Mouse (Mus musculus) spleen, adult 2 months (tissue): ENCODE data around the gene Kalrn.

ENCODE experiments used
- CTCF ChIP-seq: fragments of 200-500 bp; IDR thresholded peaks from 2 replicates; pipeline ENCODE4 v1.5.1; 2011; ENCODE audit warnings: mild to moderate bottlenecking, inconsistent platforms; ENCODE audit not compliant: insufficient read depth, insufficient read length, insufficient replicate concordance; ENCODE audit errors: extremely low read depth
- POLR2A ChIP-seq: fragments of 200-500 bp; IDR thresholded peaks from 2 replicates; pipeline ENCODE4 v1.6.1; 2011; ENCODE audit warnings: low read depth, low read length, inconsistent platforms

DNA sequence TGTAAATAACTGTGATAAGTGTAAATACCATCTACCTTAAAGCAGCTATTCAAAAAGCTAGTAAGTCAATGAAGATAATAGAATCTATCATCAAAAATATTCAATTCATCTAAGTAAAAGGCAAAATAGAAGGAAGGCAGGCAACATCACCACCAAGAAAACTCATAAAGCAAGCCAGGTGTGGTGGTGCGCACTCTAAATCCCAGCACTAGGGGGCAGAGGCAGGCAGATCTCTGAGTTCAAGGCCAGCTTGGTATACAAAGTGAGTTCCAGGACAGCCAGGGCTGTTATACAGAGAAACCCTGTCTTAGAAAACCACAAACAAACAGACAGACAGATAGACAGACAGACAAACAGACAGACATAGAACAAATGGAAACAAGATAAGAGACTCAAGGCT, 305.6 kb downstream of the Kalrn start:
- TF ChIP-seq POLR2A: no peak
- no peak for TF ChIP-seq CTCF
